Mouse (Mus musculus): ENCODE data around the gene Kcnk18.
A peak's percentile ranks its signal among the peaks of the same experiment; 100 is the strongest.

The Kcnk18 gene

DNA sequence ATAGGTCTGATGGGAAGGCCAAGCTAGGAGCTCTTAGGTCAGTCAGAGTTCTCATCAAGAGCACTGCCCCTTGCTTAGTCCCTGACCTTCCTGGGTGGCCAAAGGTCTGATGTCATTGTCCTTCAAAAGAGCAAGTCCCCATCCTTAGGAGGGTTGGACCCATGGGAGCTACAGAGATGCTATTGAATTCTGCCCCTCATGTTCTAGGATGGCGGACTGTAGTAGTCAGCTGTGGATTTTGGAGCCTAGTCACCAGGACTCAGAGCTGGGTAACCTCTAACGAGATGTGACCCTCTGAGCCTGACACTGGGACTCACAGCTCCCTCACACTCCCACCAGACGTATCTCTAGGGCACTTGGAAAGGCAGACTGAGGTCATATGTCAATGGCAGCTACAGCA lies 9.4 kb downstream of the Kcnk18 start:
- DNase-seq (ENCODE audit: low read depth, low spot score) = no peak

DNA sequence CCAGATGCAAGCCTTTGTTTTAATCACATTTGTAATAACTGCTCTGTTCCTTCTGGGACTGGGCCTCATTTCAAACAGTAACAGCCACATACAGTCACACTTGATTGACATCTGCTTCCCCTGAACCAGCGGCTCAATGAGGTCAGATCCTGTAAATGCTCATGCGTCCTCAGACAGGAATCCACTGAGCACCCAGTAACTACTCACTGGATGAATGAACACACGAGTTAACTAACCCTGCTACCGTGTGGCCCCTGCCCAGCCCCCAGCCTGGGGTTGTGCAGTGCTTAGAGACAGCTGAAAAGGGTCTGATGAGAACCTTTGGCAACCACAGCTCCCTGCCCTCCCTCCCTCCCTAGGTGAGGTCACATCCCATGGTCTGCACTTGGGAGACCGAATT lies 13.8 kb downstream of the Kcnk18 start:
- DNase-seq (ENCODE audit: low read depth, low spot score) = no peak

DNA sequence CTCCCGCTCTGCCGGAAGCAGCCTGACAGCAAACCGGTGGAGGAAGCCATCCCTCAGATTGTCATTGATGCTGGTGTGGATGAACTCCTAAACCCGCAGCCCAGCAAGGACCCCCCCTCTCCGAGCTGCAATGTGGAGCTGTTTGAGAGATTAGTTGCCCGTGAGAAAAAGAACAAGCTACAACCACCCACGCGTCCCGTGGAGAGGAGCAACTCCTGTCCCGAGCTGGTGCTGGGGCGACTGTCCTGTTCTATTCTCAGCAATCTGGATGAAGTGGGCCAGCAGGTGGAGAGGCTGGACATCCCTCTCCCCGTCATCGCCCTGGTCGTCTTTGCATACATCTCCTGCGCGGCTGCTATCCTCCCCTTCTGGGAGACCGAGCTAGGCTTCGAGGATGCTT lies 16.0 kb downstream of the Kcnk18 start:
- DNase-seq (ENCODE audit: low read depth, low spot score) = no peak

DNA sequence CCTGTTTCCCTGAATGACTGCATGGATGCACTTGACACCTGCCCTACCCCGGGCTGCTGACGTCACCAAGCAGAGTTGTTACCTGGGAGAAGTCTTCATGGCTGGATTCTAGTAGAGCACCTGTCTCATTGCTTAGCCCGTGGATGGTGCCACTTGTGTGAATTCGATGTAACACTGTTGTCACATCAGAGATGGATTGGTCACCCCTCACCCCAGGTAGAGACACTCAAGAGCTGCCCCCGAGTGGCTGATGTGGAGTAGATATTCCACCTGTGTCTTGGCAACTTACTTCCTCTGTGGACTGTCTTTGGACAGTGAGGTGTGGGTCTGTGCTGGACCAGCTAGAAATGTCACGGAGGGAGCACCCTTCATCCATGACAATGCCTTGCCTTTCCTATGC lies 17.0 kb downstream of the Kcnk18 start:
- no peak for DNase-seq (ENCODE audit: low read depth, low spot score)

DNA sequence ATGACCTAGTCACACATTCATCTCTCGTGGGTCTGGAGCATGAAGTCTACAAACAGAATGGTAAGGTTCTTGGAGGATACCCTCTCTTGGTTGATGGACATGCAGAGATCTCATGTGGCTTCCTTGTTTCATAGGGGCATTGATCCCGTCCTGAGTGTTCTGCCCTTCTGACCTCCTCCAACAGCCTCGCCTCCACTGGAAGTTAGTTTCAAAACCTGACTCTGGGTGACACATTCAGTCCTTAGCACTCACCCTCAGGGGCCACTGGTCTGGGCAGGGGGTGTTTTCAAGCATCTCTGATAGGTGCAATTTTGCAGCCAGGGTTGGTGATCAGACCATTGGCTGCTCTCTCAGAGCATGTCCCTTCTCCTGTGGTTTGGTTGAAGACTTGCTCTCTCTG lies 19.6 kb downstream of the Kcnk18 start:
- no peak for DNase-seq (ENCODE audit: low read depth, low spot score)

DNA sequence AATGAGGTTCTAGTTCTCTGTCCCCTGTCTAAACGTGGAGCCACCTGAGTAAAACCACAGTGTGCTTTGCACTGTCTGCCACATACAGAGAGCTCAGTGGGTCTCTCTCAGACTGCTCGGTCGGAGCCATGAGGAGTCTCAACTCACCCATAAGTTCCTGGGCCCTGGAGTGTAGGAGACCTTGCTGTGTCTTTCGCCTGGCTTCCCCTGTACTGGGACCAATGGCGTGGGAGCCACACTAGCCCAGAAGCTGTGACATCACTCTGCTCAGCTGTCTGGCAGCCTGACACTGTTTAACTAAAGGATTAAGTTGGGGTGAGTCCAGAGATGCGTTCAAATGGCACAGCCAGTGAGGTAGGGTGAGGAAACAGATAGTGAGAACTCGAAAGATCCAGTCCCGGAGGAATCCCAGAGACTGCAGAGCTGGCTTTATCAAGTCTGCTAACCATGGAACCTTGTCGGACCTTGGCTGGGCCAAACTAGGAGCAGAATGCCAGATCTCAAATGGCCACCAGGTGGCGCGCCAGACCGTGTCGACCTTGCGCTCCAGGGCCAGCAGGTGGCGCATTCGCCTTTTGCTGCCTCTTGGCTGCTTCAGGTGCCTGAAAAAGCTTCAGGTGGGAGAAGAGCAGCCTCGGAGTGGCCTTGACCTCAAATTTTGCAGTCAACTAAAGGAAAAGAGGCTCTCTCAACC lies 20.3 kb downstream of the Kcnk18 start:
- DNase-seq (ENCODE audit: low read depth, low spot score) = peak; percentile 67

DNA sequence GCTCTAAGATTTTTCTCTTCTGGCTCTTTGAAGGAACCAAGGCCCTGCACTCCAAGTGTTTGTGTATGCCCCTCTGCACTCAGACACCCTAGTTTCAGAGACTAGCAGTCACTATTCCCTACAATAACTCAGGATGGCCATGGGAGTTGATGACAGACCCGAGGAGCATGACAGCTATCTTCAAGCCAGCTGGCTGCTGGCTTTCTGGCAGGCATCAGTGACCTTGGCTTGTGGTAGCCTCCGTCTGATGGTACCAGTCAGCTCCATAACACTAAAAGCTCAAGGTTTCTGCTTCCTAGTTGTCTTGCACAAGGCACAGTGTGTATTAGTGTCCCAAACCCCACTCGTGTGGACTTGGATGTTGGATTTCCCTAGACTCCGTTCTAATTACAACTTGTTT lies 23.0 kb downstream of the Kcnk18 start:
- DNase-seq (ENCODE audit: low read depth, low spot score) = no peak

DNA sequence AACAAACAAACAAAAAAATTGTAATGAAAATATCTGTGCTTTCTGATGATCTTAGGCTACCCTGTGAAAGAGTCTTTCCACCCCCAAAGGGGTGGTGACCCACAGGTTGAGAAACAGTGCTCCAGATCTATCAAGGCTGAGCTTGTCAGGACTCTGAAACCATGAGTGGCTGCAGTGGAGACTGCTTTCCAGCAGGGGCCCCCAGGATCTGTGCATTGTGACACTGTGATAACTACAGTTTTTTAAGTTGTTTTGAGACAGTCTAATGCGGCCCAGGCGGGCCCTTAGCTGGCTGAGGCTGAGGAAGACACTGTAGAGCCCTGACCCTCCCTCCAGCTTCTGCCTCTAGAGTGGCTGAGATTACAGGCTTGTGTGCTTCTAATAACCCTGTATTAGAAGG lies 24.0 kb downstream of the Kcnk18 start:
- no peak for DNase-seq (ENCODE audit: low read depth, low spot score)

DNA sequence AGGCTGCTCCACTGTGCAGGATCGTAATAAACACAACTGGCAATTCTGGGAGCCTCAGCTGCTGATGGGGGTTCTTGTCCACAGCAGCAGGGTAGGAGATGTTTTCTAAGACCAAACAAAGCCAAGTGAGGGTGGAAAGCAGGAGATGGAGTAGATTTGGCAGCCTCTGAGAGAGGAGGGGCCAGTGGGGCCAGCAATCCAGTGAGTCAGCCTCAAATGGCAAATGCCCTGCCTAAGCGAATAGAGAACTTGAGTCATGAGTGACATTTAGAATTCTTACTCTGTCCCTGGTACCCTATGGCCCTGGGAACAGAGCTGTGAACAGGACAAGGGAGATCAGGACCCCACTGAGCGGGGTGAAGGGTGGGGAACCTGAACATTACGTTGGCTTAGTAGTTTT lies 29.1 kb downstream of the Kcnk18 start:
- DNase-seq (ENCODE audit: low read depth, low spot score) = no peak

DNA sequence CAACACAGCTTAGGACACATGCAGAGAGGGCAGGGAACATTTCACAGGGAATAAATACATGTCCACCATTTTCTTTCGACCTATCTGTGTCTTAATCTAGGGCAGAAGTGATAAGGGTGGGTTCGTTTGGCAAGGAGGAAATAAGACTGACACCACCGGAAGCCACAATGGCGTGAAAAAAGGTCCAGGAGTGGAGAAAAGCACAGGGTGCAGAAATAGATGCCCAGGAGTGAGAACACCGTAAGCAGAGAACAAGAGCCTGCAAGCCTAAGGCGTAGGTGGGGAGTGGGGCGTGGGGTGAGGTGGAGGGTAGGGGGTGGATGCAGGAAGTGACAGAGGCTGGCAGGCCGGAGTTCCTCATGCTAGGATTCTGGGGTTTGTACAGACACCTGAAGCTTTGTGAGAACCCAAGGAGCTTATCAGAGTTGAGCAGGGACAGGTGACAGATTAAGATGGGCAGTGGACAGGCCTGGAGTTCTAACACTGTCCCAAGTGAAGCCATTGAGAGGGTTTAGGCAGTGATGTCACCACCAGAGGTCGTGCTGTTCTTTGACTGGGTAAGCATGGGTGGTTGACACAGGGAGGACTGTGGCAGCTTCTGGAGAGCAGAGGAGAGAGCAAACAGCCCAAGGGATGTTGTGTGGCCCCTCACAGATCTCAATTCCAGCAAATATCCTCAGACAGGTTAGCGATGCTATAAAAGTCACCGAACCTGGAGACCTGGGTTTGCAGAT lies 29.7 kb downstream of the Kcnk18 start:
- peak; percentile 20 for DNase-seq (ENCODE audit: low read depth, low spot score)

DNA sequence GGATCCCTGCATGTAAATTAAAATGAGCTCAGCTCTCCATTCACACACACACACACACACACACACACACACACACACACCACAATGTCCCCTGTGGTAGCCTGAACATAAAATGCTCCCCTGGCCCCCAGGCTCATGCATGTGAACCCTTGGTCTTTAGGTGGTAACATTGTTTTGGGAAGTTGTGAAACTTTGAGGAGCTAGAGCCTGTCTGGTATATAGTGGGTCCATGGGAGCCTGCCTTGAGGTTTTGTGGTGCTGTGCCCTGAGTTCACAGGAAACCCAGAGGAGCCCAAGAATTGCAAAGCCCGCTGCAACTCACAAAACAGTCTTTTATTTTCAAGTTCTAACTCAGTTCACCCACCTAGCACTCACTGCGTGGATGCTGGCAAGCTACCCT lies 33.6 kb downstream of the Kcnk18 start:
- DNase-seq (ENCODE audit: low read depth, low spot score) = no peak

DNA sequence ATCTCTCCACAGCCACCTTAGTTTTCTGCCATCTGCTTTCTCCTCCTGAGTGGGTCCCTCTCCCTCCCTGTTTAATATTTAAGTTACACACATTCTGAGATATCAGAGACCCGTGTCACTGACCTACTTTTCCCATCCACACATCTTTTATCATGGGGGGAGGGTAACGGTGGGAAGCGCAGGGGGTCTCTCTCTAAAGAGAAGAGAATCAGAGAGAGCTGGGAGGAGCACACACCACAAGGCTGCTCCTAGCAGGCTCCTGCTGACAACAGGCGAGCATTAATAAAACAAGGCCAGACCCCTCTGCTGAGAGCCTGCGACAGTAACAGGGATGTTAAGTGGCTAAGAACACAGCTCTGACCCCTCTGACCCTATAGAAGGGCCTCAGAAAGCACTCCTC lies 40.6 kb downstream of the Kcnk18 start:
- no peak for DNase-seq (ENCODE audit: low read depth, low spot score)

DNA sequence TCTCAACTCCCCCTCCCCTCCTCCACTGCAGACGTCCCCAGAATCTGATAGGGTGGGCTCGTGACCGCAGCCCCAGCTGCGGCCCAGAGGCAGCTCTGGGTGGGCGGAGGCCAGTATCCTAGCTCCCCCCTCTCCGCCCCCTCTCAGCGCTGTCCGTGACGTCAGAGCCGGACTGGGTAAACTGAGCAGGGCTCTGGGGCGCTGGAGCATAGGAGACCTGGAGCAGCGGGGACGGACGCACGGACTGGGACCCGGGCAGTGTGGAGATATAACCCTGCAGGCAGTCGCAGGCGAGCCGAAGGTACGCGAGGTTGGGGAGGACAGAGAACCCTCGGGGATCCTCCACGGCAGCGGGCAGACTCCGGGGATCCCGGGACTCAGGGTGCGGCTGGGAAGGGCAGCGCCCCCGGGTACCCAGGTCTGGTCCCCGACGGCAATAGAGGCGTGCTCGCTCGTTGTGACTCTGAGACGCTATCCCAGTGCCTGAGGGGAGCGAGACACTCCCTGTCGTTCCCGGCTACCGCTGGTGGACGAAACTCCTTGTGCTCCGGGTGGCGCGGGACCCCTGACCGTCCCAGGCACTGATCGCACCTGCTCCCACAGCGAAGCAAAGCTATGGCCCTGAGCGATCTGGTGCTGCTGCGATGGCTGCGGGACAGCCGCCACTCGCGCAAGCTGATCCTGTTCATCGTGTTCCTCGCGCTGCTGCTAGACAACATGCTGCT lies 41.9 kb downstream of the Kcnk18 start, which contains the start of gene Slc18a2:
Gene Slc18a2, plus strand, starts transcription at position 179 of the 725 bp plus-strand sequence.
- no peak for DNase-seq (ENCODE audit: low read depth, low spot score)

DNA sequence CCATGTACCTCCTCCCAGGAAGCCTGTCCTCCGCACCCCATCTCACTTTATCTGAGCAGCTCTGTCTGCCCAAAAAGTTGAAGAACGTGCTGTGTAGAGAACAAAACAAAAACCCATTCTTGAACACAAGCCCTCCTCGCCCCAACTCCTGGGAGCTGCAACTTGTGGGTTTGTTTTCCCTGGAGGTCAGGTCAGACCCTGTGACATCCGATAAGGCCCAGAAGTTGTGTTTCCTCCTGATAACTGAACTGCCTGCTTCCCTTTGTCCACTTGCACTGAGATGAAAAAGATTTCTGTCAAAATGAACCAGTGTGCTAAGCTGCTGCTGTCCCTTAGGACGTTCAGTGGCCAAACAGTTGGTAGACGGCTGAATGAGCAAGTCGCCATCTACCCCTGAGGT lies 42.6 kb downstream of the Kcnk18 start:
- DNase-seq (ENCODE audit: low read depth, low spot score) = no peak

DNA sequence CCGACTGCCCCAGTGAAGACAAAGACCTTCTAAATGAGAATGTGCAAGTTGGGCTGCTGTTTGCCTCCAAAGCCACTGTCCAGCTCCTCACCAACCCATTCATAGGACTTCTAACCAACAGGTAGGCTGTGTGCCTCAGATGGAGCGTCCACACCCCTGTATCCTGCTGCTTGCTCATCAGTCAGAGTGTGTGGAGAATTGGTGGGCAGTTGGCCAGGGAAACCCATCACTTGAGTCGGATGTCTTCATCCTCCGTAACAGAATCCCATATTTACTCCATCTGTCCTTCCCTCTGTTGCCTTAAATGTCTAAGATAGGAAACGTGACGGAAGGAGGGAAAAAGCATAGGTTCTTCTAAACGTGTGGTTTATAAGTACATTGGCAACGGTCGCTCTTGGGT lies 44.2 kb downstream of the Kcnk18 start:
- no peak for DNase-seq (ENCODE audit: low read depth, low spot score)

DNA sequence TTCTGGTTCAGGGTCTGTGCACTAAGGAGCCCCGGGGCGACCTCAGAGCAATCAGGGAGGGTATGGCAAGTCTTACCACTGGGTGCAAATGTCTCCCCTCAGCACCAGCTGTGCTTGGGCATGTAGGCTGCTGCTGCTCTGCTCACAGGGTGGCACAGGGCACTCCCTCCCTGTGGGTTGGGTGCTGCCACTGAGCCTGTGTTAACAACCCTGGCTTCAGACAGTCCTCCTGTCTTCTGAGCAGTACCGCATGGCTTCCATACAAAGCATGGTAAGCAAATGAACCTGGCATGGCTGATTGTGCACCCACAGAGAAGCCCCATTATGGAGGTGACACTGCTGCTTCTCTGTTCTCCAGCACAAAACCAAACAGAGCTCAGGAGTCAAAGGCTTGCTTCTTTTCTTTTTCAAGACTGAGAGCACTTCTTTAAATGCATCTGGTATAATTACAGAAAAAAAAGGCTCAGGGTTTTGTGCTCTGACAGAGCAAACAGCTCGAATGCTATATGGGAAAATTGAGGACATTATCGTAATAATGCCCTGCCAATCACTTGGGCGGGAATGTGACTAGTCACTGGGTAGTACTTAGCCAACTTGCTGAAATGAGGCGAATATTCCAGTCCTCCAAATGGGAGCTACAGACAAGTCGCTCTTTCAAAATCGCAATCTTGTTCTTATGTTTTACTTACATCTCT lies 46.0 kb downstream of the Kcnk18 start:
- DNase-seq (ENCODE audit: low read depth, low spot score) = no peak

DNA sequence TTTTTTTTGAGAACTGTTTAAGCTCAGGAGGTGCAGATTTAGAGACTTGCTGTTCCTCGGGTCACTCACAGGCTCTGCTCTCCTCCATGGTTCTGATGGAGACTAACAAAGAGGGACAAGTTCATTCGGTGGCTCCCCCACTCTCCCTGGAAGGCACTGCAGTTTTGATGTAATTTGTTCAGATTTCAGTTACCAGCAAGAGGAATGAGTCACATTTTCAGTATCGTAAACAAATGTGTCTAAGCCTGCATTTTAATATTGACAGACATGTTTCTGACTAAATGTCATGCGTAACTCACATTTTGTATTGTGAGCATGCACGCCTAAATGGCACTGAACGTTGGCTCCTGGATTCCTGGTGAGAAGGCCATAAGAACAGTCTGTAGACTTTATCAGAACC lies 46.9 kb downstream of the Kcnk18 start:
- no peak for DNase-seq (ENCODE audit: low read depth, low spot score)

DNA sequence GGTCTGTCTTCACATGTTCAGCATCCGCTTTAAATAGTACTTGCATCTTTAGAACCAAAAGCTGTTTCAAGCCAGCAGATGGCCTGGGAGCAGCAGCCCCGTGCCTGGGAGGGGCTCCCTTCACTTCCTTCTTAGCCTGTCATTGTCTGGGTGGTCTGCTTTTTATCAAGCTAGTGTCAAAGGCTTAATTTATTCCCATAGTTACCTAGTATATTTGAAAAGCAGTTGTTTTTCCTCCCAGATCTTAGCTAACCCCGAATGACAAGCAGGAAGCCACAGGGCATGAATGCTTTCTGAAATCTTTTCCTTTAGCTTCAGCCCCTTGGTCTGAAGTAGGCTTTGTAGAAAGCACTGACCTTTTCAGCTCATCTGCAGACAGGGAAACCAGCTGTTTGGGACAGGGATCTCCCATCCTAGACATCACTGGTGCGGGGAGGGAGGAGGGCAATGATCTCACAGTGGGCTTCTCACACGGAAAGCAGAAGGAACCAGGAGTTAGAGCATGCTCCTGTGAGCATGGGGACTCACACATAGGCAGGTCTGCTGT lies 48.5 kb downstream of the Kcnk18 start:
- no peak for DNase-seq (ENCODE audit: low read depth, low spot score)

DNA sequence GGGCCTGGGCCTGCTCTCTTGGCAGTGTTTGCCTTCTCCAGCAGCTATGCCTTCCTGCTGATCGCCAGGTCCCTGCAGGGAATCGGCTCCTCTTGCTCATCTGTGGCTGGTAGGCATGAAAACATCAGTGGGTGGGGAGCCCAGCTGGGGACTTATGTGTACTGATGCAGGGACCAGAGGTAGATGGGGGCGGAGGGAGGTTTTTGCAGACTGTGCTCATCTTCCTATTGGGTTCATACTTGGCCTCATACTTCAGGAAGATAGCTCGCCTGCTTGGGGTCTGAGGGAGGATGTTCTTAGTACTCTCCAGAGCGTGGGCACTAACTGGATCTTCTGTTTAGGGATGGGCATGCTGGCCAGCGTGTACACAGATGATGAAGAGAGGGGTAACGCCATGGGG lies 54.2 kb downstream of the Kcnk18 start:
- DNase-seq (ENCODE audit: low read depth, low spot score) = no peak

DNA sequence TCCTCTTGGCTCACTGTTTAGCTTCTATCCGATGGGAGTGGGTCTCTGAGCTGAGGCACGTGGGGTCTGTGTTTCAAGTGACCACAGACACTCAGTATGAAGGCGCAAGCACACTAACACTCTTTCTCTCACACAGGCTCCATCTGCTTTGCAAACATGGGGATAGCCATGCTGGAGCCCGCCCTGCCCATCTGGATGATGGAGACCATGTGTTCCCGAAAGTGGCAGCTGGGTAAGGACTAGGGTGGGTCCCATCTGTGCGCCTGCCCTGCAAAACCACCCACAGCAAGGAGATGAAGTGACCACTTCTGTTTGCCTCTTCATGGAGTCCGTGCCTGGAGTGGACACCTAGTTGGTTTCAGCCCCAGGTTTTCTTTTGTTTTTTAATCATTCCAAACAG lies 57.3 kb downstream of the Kcnk18 start:
- DNase-seq (ENCODE audit: low read depth, low spot score) = no peak

DNA sequence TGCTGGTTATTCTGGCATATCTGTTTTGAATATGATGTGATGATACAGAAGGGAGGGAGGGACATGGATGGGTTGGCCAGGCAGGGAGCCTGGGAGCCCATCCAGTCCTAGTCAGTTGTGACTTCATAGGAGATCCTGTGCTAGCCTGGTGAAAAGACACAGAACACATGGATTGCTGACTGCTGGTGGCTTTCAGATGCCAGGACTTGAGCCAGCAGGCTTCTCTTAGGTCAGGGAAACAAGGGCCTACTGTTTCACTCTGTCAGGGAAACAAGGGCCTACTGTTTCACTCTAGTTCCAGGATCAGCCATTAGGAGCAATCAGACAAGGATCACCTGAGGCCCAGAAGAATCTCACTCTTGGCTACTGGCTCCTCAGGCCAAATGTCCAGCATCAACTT lies 61.8 kb downstream of the Kcnk18 start:
- DNase-seq (ENCODE audit: low read depth, low spot score) = no peak

DNA sequence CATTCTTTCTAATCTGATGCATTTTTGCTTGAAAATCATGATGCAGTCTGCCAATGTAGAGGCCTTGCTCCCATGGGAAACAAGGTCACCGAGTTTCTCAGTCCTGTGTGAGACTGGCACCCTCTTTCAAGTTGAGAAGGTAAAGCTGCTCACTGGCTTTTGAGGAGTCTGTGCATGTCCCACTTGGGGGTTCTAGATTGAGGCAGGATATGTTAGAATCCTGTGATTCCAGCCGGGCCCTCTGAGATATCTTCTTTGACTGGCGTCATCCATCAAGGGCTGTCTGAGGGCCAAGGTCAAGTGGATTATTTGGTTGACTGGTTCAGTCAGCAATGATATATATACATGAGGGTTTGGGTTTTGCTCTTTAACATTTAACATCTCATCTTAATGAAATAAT lies 63.0 kb downstream of the Kcnk18 start:
- DNase-seq (ENCODE audit: low read depth, low spot score) = no peak
